Mouse (Mus musculus) erythroblast, embryonic 14.5 days (primary cell): ENCODE data around the gene Adam17.

Experiments used
- GATA1 ChIP-seq: IDR thresholded peaks from 2 replicates; pipeline ENCODE4 v1.6.1; 2012; ENCODE audit warnings: low read length, inconsistent platforms, mixed read lengths
- TAL1 ChIP-seq: IDR thresholded peaks from 3 replicates; pipeline ENCODE4 v1.6.1; 2012; ENCODE audit warnings: low read length, inconsistent platforms, mixed read lengths

DNA sequence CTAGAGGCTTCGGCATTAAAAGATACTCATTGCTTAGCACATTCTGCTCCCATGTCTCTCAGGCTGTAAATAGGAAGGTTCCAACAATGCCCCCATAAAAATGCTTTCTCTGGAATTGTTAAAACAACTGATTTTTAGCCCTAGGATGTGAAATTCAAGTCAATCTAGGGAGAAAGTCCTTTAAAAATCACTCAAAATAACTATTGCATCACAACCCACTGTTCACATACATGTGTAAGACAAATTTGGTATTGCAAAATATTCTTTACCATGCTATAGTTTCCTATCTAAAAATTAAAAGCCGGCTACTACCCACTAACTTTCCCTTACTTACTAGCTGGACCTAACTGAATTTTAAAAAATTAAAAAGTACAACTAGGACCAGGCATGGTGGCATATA lies 12.8 kb upstream of the Adam17 start:
- no peak for TF ChIP-seq TAL1
- no peak for TF ChIP-seq GATA1
